Mouse (Mus musculus) forebrain, embryonic 14.5 days (tissue): Measurements from ENCODE around the gene Gm29427. TPM values are rescaled to one million over a fixed set of nuclear protein-coding genes. Genes with fewer than 3 reads are reported as not detected.

Experiments used
- ATAC-seq: fragments of 200-750 bp; cut with Nextera tagmentation; 2 replicates; pipeline ENCODE4 v1.8.0; 2017; ENCODE audit warnings: mild to moderate bottlenecking, moderate library complexity
- DNase-seq: peaks from one replicate; pipeline ENCODE4 v3.0.0-alpha.2; 2015; ENCODE audit warnings: low spot score
- H3K27ac ChIP-seq: fragments of 300-500 bp; sonication (generic); 2 replicates; pipeline ENCODE4 v1.5.1; 2014; ENCODE audit warnings: low read depth, mild to moderate bottlenecking, control low read depth, low read length, moderate library complexity
- H3K27me3 ChIP-seq: fragments of 300-500 bp; sonication (generic); replicated peaks from 2 replicates; pipeline ENCODE4 v1.6.1; 2014; ENCODE audit warnings: low read length, control low read depth, mixed read lengths; ENCODE audit not compliant: control insufficient read depth, insufficient read depth
- H3K36me3 ChIP-seq: fragments of 300-500 bp; sonication (generic); 2 replicates; pipeline ENCODE4 v1.6.1; 2014; ENCODE audit warnings: low read length, control low read depth; ENCODE audit not compliant: control insufficient read depth, insufficient read depth
- H3K4me1 ChIP-seq: fragments of 300-500 bp; sonication (generic); 2 replicates; pipeline ENCODE4 v1.6.1; 2014; ENCODE audit warnings: antibody characterized with exemption, low read length, control low read depth; ENCODE audit not compliant: control insufficient read depth, insufficient read depth
- H3K4me2 ChIP-seq: fragments of 300-500 bp; sonication (generic); 2 replicates; pipeline ENCODE4 v1.6.1; 2014; ENCODE audit warnings: mild to moderate bottlenecking, control low read depth, low read length
- H3K4me3 ChIP-seq: fragments of 300-500 bp; sonication (generic); 2 replicates; pipeline ENCODE4 v1.5.1; 2014; ENCODE audit warnings: low read depth, low read length, control low read depth
- H3K9ac ChIP-seq: fragments of 300-500 bp; sonication (generic); 2 replicates; pipeline ENCODE4 v1.6.1; 2014; ENCODE audit warnings: mild to moderate bottlenecking, low read length, control low read depth, moderate library complexity
- H3K9me3 ChIP-seq: fragments of 300-500 bp; sonication (generic); replicated peaks from 2 replicates; pipeline ENCODE4 v1.6.1; 2016; ENCODE audit warnings: low read length, control low read depth, mixed read lengths; ENCODE audit not compliant: control insufficient read depth
- WGBS: fragments of 180-500 bp; shearing (Covaris S2); extraction: QIAGEN DNeasy Blood & Tissue Kit; methylation state at CpG from one replicate; pipeline ENCODE4 v1.1.7; 2014; 5-methylcytosine and 5-hydroxymethylcytosine counted together
- polyA plus RNA-seq: library from polyadenylated mRNA; unstranded; fragments of >200 nt; fragmentation: Nextera tagmentation; extraction: Ambion mirVana; gene quantifications from 2 replicates; pipeline ENCODE4 v1.2.1, GENCODE M21; 2014

The Gm29427 gene
- polyA plus RNA-seq, 1 experiment from 2014 or later: not detected

DNA sequence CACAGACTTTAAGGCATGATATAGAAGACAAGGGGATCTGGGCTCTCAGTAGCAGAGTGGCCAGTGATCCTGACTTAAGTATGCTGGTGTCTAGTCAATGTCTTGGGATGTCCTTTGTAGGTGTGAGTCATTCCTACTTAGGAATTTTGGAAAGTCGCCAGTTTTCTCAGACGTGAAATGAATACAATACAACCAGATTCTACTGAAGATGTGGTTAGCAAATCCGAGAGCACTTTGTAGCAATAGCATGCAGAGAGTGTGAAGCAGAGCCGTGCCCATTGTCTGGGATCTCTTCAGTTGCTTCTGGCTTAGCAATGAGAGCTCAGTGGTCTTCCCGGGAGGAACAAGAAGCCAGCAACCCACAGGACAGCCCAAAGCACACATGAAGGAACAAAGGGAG lies 18.9 kb upstream of the Gm29427 start:
- Histone ChIP-seq H3K36me3 (no peaks in the 10 kb centered on the region), H3K9me3 (no peaks in the 10 kb centered on the region), H3K27ac (no peak overlapping the region), H3K4me1 (no peaks in the 10 kb centered on the region), H3K4me3 (no peak overlapping the region), H3K27me3 (no peaks in the 10 kb centered on the region), H3K9ac (no peak overlapping the region), H3K4me2 (no peak overlapping the region)
- ATAC-seq: no peak
- no peak for DNase-seq
- whole genome bisulfite sequencing: 38% methylated on average over 5 of the region's 5 CpGs

DNA sequence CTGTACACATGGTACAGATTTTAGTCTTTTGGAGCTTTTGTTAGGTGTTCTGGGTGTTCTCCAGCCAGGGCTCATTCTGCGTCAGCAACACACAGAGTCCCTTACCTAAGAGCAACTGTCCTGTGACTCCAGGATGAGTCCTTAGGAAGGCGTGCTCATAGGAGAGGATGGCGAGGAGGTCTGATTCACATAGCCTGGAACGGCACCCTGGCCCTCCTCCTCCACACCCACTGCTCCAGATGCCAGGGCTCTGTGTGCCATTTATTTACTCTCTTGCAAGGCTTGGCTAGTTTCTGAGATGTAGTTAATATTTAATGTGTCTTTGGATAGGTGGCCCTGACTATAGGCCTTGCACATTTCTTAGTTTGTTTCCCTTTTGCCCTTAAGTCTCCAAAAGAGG lies 18.1 kb upstream of the Gm29427 start:
- Histone ChIP-seq H3K9ac (no peak overlapping the region), H3K27ac (no peak overlapping the region), H3K27me3 (no peaks in the 10 kb centered on the region), H3K9me3 (no peaks in the 10 kb centered on the region), H3K4me1 (no peaks in the 10 kb centered on the region), H3K36me3 (no peaks in the 10 kb centered on the region), H3K4me2 (no peak overlapping the region), H3K4me3 (no peak overlapping the region)
- DNase-seq (no peak), ATAC-seq (no peak)
- WGBS: 87% methylated on average over 4 of the region's 4 CpGs

DNA sequence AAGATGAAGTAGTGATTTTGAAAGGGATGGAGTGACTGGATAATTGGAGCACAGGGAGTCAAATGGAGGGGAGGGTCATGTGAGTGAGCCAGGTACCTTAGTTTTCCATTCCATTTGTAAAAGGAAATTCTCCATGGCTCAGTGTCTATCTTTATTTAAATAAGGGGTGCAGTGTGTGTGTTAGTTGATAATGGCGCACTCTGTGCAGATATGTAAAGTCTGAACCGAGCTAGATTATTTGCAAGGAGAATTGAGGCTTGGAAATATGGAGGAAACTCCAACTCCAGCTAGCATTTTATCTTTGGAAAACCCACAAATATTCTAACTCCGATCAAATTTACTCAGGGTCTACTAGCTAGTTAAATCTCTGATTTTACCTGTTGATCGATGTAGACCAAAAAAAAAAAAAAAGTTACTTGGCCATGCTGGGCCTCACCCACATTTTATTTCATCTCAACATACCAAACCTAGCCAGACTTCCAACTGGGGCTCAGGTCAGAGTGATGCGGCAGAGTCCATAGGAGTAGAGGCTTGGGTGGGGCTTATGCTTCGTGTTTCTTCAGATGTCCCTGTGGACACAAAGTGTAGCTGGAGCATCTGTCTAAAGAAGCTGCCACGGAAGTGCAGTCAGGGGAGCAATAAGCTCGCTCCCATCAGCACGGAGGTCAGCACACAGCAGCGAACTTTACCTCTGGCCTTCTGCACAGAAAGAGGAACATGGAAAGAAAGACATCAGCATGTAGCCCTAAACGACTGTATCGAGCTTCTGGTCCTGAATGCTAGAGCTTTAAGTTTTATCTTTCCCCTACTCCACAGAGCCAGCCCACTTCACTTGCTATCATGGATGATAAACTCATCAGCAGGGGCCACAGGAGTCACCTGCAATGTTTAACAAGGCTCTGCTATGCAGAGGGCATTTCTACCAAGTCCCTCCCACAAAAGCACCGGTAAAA lies 17.4 kb upstream of the Gm29427 start:
- Histone ChIP-seq H3K4me2 (no peak overlapping the region), H3K9me3 (no peaks in the 10 kb centered on the region), H3K9ac (no peak overlapping the region), H3K4me1 (no peaks in the 10 kb centered on the region), H3K4me3 (no peak overlapping the region), H3K27me3 (no peaks in the 10 kb centered on the region), H3K36me3 (no peaks in the 10 kb centered on the region), H3K27ac (no peak overlapping the region)
- no peak for ATAC-seq
- 91% methylated on average over 13 of the region's 13 CpGs for WGBS
- DNase-seq: no peak

DNA sequence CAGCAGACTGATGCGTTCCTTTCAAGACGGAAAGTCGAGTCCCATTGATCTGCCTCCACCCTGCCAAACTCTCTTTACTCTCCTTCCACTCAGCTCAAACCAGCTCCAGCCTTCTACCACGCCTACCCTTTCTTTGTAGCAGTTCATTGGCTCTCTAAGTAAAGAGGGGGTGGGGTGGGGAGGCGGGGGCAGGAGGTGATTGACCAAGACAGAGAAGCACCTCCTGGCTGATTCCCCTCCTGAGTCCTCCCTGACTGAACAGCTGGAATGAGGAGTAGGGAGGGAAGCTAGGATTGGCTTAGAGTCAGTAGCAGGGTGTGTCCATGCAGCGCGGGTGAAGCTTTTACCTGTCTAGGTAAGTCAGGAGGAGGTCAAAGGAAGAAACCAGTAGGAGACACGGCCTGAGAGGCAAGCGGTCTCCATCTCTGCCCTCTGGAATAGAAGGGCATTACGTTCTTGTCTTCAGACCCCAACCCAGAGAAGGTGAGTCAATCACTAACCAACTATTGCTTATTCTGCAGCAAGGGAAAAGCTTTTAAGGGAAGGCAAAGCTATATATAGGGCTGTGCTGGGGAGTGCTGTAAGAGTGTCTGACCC lies 16.2 kb upstream of the Gm29427 start, which contains the start of gene AA986860:
TSS of gene AA986860 (plus strand) at position 236 of the 597 bp plus-strand sequence.
- peak; percentile 29; the same call in 1 of the 2 replicates for ATAC-seq
- H3K9ac ChIP-seq: no peak within 1 kb of the TSS
- H3K9me3 ChIP-seq: no peaks in the 10 kb centered on the region
- no peaks in the 10 kb centered on the region for H3K36me3 ChIP-seq
- no peak within 1 kb of the TSS for H3K4me2 ChIP-seq
- H3K4me1 ChIP-seq: no peaks in the 10 kb centered on the region
- no peak within 1 kb of the TSS for H3K27ac ChIP-seq
- no peak for DNase-seq
- H3K4me3 ChIP-seq: no peak within 1 kb of the TSS
- 5% methylated on average over 10 of the region's 10 CpGs for WGBS
- H3K27me3 ChIP-seq: no peaks in the 10 kb centered on the region

DNA sequence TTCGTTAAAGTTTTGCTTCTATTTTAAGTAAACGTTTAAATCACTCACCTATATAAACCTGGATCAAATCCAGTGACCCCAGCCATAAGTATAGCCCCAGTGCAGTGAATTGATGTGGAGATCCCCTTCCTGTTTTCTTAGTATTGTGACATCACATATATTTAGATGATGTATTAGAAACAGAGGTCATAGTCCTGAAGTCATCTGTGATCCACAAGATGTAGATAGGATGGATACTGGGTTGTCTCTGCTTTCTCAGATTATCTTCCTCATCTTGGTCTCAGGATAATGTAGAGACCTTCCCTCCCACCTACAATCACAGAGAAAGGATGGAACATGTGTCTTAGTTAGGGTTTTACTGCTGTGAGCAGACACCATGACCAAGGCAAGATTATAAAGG lies 13.6 kb upstream of the Gm29427 start, which contains the start of gene Pfkfb2:
TSS of gene Pfkfb2 (minus strand) at position 101 of the 400 bp plus-strand sequence.
- WGBS: 71% methylated on average over 2 of the region's 2 CpGs

DNA sequence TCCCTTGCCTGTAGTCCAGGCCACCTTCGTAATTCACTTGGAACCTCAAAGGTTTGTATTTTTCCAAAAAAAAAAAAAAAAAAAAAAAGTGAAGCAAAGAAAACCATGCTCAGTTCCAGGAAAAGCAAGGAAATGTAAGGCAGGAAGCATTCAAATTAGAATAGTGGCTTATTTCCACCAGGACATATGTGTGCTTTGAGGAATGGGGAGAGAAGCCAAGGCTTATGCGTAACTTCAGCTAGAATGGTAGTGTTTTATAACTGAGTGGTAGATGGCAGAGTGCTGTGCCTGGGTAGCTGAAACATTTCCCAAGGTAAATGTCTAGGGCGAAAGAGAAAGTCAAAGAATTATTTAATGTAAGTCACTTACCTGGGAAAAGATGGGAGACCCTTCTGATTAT lies 13.1 kb upstream of the Gm29427 start:
- no peak for ATAC-seq
- Histone ChIP-seq H3K27ac (no peak overlapping the region), H3K9me3 (no peaks in the 10 kb centered on the region), H3K36me3 (no peaks in the 10 kb centered on the region), H3K9ac (no peak overlapping the region), H3K27me3 (no peaks in the 10 kb centered on the region), H3K4me3 (no peak overlapping the region), H3K4me1 (no peaks in the 10 kb centered on the region), H3K4me2 (no peak overlapping the region)
- WGBS: 89% methylated on average over 3 of the region's 3 CpGs
- peak; percentile 19 for DNase-seq

More for the DNA sequence above, 13.6 kb upstream of the Gm29427 start, which contains the start of gene Pfkfb2:
- no peak for ATAC-seq
- Histone ChIP-seq H3K9ac (no peak within 1 kb of the TSS), H3K27ac (no peak within 1 kb of the TSS), H3K4me3 (no peak within 1 kb of the TSS), H3K36me3 (no peaks in the 10 kb centered on the region), H3K4me1 (no peaks in the 10 kb centered on the region), H3K27me3 (no peaks in the 10 kb centered on the region), H3K4me2 (no peak within 1 kb of the TSS), H3K9me3 (no peaks in the 10 kb centered on the region)
- DNase-seq: no peak

DNA sequence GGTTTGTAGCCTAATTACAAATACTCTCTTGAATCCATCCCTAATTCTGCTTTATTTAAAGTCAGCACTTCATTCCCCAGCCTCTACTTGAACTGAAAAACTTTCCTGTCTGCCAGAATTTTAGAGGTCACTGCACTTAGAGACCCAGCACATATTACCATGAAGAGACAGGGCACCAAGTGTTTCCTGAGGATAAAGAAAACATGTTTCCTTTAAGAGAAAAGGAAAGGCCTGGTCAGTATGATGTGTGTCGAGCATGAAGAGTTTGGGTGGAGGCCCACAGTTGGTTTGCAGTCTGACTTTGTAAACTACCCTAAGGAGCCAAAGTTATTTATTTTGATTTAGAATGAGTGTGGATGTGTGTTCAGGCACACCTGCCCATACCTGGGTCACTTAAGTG lies 12.5 kb upstream of the Gm29427 start:
- Histone ChIP-seq H3K9ac (no peak overlapping the region), H3K4me3 (no peak overlapping the region), H3K4me1 (no peaks in the 10 kb centered on the region), H3K27me3 (no peaks in the 10 kb centered on the region), H3K27ac (no peak overlapping the region), H3K4me2 (no peak overlapping the region), H3K36me3 (no peaks in the 10 kb centered on the region), H3K9me3 (no peaks in the 10 kb centered on the region)
- DNase-seq (no peak), ATAC-seq (no peak)
- WGBS: 79% methylated on average over 1 of the region's 1 CpGs

DNA sequence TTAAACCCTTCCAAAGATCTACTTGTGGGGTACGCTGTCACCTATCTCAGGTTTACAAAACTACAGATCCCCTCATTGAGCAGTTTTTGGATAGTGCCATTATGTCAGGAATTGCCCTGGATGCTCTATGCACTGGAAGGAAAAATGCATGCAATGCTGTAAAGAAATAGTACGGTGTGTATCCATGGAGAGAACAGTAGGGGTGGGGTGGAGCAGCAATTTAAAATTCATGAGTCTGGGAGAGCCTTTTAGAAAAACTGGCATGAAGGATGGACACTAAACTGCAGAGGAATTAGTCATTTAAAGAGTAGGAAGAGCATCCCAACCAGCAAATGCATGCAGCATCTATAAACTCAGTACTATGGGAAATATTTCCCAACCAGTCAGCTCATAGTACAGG lies 10.8 kb upstream of the Gm29427 start:
- DNase-seq (no peak), ATAC-seq (no peak)
- H3K4me3 ChIP-seq: no peak overlapping the region
- WGBS: 81% methylated on average over 2 of the region's 2 CpGs
- no peaks in the 10 kb centered on the region for H3K9me3 ChIP-seq
- no peak overlapping the region for H3K4me2 ChIP-seq
- H3K9ac ChIP-seq: no peak overlapping the region
- no peaks in the 10 kb centered on the region for H3K27me3 ChIP-seq
- no peak overlapping the region for H3K27ac ChIP-seq
- no peaks in the 10 kb centered on the region for H3K4me1 ChIP-seq
- H3K36me3 ChIP-seq: no peaks in the 10 kb centered on the region

DNA sequence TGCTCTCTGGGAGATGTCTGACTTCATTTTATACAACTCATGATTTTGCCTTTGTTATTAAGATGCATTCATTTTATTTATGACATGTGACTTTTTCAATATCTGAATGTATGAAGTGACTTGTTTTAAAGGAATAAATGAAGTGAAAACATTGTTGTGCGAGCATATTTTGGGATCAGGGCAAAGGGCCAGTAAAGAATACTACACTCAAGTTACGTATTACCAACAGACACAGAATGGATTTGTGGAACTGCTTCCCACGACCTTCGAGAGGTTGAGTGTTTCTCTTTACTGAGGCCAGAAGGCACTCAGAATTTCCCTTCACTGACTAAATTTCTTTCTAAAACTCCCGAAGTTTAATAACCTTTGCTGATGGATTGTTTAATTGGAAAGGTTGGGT lies 8.6 kb upstream of the Gm29427 start:
- DNase-seq (no peak), ATAC-seq (no peak)
- Histone ChIP-seq H3K36me3 (peaks cover 4% of the 10 kb centered on the region; the same call in 1 of the 2 replicates), H3K27me3 (no peaks in the 10 kb centered on the region), H3K9me3 (no peaks in the 10 kb centered on the region), H3K4me1 (0 out of 2 replicates have a peak, but pooled peaks cover 2% of the 10 kb centered on the region), H3K9ac (no peak overlapping the region), H3K27ac (no peak overlapping the region), H3K4me3 (no peak overlapping the region), H3K4me2 (no peak overlapping the region)
- 93% methylated on average over 5 of the region's 5 CpGs for WGBS
